Comparison of ENCODE assay signal across 8 mouse cellular contexts in genomic region chr2:110564673-110565627, GRCm38 (mm10). TPM values are rescaled to one million over a fixed set of nuclear protein-coding genes. Genes with fewer than 3 reads are reported as not detected.
A peak's percentile ranks its signal among the peaks of the same experiment; 100 is the strongest.
DNase-seq lines count a peak whose midpoint lies in the region; ATAC-seq lines count a peak whose summit lies in the region.

No protein-coding gene starts in this region.

- no peaks in the 10 kb centered on the region for H3K36me3 ChIP-seq in hindbrain, embryonic 16.5 days (ENCODE audit: control insufficient read depth, insufficient read depth, low read length)

- no peak overlapping the region for H3K9ac ChIP-seq in hindbrain, embryonic 16.5 days (ENCODE audit: low read depth, low read length)

- H3K9me3 ChIP-seq in hindbrain, embryonic 16.5 days (ENCODE audit: control insufficient read depth, low read length), result no peaks in the 10 kb centered on the region

- peak; percentile 62 for DNase-seq in R1 (ENCODE audit: low read depth, low spot score)
- DNase-seq in cerebellum, postnatal 10 days, result peak; percentile 81 to 91
- peak; percentile 9 to 32 for DNase-seq in frontal cortex, postnatal 10 days (ENCODE audit: low spot score in 2 of 2)
- DNase-seq in layer of hippocampus, postnatal 25 days (ENCODE audit: extremely low spot score in 1 of 2, low spot score in 1 of 2), result peak; percentile 17 to 72
- peak; percentile 69 for DNase-seq in lung, postnatal 14 days
- DNase-seq in right cerebral cortex, adult 2 months (ENCODE audit: low spot score in 2 of 2), result peak; percentile 67 to 74

- no peak overlapping the region for H3K4me2 ChIP-seq in hindbrain, embryonic 16.5 days (ENCODE audit: low read length)

- H3K4me3 ChIP-seq in hindbrain, embryonic 16.5 days (ENCODE audit: low read length), result no peak overlapping the region

- no peaks in the 10 kb centered on the region for H3K27me3 ChIP-seq in hindbrain, embryonic 16.5 days (replicated peaks; ENCODE audit: control insufficient read depth, insufficient read depth, low read length)

- peak; percentile 92 for ATAC-seq in hindbrain, embryonic 16.5 days
- no peak for ATAC-seq in inflammation-experienced regulatory T-cells, adult 6 months

- no peaks in the 10 kb centered on the region for H3K4me1 ChIP-seq in hindbrain, embryonic 16.5 days (ENCODE audit: control insufficient read depth, insufficient read depth, low read depth, low read length)

- H3K27ac ChIP-seq in hindbrain, embryonic 16.5 days (ENCODE audit: low read depth, low read length), result no peak overlapping the region

- WGBS in hindbrain, embryonic 16.5 days, result 37% methylated on average over 5 of the region's 5 CpGs

RNA-seq across cellular contexts. Expression of gene Slc5a12, which starts 32.1 kb away (rescaled TPM):
- not detected in 2 replicates for polyA plus RNA-seq in hindbrain, embryonic 16.5 days (2015; fragmentation: Nextera tagmentation; extraction: Ambion mirVana)
- total RNA-seq in layer of hippocampus, postnatal 25 days (2021), result not detected
- polyA plus RNA-seq in inflammation-experienced regulatory T-cells, adult 6 months (2017; shearing (Covaris generic)), result not detected

Comparison
In these comparisons a context has a peak if more than half of its experiments do, and no peak if none do; other contexts are left out.
1. DNase-seq: peak in every context shown above with its lines; median percentile 86 in cerebellum, postnatal 10 days; 70 in right cerebral cortex, adult 2 months; 69 in lung, postnatal 14 days; 62 in R1; 44 in layer of hippocampus, postnatal 25 days; 20 in frontal cortex, postnatal 10 days.